Mouse (Mus musculus) frontal cortex, postnatal 25 days (tissue): ENCODE data around the gene Stk17b.
A peak's percentile ranks its signal among the peaks of the same experiment; 100 is the strongest.
"Not testable (repeated sequence)": the region's sequence is repeated elsewhere in the genome, so short reads cannot be mapped to it uniquely, and the experiment has no call there.

Experiments used
- DNase-seq, 2 experiments: peaks; one replicate each; pipeline ENCODE4 v3.0.0; 2022; ENCODE audit warnings: low spot score in 2 of 2

The Stk17b gene

DNA sequence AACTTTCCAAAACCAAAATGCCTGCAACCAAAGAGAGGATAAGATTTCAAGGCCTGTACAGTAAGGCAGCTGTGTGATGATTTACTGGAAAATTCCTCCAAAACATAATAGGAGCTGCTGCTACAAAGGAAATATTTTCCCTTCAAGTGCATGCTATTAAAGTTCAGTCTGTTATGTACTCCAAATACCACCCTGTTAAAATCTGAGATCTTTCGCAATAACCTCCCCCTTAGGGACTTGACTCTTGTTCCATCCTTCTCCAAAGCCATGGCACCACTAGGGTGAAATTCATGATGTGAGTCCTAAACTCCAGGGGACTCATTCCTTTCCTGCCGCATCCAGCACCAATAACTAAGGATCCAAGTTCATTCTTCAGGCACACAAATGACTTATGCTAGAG lies 58.1 kb downstream of the Stk17b start:
- no peak for DNase-seq

DNA sequence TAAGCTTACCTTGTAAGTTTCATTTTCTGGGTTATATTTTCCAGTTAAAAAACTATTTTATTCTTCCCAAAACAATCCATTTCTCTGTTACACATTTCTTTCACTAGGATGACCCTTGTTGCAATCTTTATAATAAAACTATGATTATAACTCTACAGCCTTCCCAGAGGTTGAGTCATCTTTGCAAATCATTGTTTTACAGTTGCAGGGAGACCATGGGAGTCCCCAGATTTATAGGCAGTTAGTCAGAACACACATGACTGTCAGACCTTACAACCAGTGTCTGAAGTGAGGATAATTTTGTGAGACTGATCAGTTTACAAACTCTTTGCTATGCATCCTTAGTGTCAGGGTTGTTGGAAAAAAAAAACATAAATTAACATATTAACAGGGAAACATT lies 63.7 kb downstream of the Stk17b start:
- no peak for DNase-seq

DNA sequence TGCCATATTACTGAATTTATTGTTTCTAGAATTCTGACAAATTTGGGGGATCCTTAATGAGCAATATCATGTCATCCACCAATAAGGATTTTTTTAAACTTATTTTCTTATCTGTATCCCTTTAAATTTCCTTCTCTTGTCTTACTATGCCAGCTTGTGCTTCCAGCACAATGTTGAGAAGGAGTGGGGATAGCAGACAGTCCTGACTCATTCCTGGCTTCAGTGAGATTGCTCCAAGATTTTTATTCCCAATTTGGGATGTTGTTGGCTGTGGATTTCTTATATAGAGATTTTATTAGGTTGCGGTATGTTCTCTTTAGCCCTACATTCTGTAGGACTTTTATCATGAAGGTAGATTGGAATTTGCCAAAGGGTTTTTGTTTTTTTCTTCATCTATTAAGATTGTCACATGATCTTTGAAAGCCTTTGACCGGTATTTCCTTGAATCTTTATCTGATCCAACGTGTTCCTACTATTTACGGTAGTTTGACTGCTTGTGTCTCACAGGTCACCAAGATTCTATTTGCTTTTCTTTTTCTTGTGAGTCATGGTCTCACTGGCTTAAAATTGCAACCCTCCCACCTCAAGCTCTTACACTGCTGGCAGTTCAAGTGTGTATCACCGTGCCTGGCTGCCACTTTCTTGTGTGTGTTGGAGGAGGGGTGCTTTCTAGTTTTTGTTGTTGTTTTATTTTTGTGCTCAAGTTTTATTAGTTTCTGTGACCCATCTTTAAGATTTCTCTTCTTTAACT lies 64.2 kb downstream of the Stk17b start:
- no peak for DNase-seq

DNA sequence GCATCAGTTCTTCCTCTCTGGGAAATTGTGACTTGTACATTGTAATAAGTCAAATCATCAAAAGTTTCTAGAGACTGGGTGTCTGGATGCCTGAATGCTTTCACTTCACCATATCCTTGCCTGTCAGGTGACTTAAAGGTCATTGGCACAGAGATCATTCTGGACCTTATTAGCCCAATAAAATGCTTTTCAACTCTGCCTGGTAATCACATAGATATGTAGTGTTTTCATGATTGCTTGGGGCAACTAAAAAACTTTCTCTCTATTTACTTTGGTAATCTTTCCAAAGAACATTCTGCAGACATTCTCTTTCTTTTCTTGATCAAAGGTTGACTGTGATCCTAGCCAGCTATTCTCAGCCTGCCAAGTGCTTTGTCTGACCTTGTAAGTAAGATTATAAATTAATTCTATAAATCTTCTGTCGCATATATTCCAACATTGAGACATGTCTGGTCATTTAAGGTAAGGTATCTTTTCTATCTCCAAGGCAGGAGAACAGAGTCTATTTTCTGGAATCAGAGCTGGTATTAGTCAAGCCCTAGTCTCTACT lies 69.0 kb downstream of the Stk17b start:
- DNase-seq = no peak

DNA sequence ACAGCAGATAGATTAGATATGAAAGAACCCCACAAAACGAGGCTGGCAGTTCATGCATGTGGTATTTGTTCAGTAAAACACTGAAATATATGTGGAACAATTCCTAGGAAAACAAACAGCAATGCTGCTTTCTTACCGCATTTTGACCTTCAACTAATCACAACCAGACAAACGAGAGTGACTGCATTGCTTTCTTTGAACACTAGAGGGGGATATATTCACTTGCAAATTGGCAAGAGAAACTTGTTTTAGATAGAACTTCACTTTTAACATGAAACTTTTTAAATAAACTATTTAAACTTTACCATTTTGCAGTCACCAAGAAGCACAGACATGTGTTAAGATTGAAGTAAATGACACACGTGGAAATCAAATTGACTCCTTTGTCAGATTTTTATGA lies 69.6 kb downstream of the Stk17b start:
- DNase-seq = no peak

DNA sequence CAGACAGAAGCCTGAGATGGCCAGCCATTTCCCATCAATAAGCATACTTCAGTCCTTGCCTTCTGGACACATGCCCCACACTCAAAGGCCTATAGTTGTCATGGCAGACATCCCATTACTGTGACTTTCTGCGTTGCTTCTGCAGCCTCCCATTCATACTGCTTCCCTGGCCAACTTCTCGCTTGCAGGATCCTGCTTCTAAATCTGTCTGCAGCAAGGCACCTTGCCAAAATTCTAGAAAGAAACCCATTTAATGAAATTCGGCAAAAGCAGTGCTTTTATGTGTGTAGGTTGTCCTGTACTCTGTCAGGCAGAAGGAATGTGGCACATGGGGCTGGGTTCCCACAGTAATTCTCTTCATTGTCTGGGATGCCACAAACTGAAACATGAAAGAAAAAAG lies 71.6 kb downstream of the Stk17b start:
- DNase-seq = not testable (repeated sequence)

DNA sequence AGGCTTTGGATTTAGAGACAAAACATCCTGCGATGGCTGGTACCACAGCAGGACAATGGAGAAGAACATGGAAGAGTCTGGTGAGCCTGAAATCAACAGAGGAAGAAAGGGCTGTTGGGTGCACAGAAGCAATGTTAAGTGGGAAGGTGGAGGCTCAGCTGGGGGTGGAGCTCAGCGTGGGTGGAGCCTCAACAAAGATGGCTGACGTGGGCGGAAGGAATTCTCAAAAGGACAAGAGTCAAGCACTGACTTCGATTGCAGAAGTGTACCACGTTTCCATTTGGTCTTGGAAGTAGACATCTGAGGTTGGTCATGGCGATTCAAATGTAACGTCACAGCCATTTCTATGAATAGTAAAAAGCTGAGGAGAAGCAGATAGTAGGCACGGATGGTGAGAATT lies 74.0 kb downstream of the Stk17b start:
- DNase-seq = no peak

DNA sequence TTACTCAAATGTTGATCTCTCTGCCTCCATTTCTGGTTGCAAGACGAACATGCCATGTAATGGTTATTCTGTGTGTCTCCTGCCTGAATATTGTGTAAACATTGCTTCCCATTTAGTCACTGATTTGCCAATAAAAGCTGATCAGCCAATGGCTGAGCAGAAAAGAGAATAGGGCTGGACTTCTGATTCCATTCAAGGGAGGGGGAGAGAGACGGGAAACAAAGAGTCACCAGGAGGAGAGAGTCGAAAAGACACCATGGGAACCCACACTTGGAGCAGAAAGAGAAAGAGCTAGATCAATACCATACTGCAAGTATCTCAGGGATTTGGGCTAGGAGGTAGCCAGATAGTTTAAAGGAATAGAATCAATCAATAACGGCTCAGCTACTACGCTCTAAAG lies 75.4 kb downstream of the Stk17b start:
- not testable (repeated sequence) for DNase-seq

GRCm38 (mm10) chr1:53706431-53707361 lies 78.3 kb downstream of the Stk17b start, which contains the start of gene Dnah7a:
TSS of gene Dnah7a (minus strand) at chr1:53706784.
- DNase-seq = peak; percentile 40 to 53
